Mouse (Mus musculus): ENCODE results near the gene Mlh1. TPM values are rescaled to one million over a fixed set of nuclear protein-coding genes. Genes with fewer than 3 reads are reported as not detected.

Gene Mlh1
- total RNA-seq, 2 experiments from 2014 or later = 27.3 to 30.9 TPM

DNA sequence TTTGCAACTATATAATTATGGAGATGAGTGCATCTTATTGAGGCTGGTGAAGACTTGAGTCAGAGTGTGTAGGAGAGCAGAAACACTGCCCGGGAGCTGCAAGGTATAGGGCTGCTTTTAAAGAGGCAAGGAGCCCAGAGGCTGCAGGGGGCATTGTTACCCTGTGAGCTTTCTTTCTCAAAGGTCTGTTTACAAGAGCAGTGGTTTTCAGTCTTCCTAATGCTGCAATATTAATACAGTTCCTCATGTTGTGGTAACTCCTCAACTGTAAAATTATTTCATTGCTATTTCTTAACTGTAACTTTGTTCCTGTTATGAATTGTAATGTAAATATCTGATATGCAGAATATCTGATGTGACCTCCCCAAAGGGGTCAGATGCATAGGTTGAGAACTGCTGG, 50.0 kb downstream of the Mlh1 start:
- peak; percentile 64 for ATAC-seq (ENCODE audit: poor library complexity, severe bottlenecking)

DNA sequence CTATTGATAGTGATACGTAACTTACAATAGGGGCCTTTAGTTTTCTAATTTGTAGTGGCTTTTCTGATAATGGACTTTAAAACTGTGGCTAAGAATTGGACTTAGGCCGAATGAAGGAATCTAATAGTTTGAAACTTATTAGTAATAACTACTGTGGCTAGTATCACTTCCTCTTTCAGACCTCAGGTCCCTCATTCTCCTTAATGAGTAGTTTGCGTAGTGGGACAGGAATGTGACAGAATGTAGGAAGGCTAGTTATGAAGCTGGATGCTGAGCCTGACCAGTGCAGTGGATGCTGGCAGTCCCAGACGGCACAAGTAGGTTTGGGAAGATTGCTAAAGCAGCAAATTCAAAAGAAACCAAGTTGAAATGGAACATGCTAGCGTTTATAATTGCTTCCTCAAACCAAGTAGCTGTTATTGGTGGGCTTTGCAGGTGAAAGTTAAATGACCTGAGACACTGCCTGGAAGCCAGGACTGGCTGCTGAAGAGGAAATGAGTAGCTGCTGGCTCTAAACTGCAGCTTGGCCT, 51.0 kb downstream of the Mlh1 start:
- peak; percentile 60 for ATAC-seq (ENCODE audit: poor library complexity, severe bottlenecking)

DNA sequence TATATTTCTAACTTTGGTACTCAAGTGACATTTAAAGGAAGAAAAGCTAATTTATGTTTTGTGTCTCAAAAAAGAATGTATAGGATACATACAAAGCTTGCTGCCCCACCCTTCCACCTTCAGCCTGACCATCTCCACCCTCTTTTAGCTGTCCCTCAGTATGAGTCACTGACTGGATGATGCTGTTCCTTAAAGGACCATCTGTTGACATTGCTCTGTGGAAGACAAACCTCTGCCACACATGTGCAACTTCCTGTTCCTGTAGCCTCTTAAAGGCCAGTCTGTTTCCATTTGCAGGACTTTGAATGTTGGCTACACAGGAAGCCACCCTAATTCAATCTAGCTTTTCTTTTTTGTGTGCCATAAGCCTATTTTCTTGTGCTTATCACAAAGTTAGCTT, 55.2 kb downstream of the Mlh1 start:
- peak; percentile 85 for ATAC-seq (ENCODE audit: poor library complexity, severe bottlenecking)

DNA sequence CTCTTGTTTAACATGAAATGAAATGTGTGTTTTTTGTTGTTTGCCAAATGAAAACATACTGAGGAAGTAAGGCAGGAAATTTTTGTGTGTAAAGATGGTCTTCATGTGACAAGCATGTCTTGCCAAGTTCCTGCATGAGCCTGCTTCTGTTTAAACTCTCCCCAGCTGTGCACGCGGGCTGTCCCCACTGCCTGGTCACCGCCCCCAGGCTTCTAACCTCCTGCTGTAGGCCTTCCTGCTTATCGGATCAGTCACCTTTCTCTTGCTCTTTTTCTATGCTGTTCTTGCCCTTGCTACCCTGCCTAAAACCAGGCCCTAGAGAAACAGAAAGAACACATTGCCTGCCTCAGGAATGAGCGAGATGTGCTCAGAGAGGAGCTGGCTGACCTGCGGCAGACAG, 58.1 kb downstream of the Mlh1 start:
- ATAC-seq (ENCODE audit: poor library complexity, severe bottlenecking) = no peak

DNA sequence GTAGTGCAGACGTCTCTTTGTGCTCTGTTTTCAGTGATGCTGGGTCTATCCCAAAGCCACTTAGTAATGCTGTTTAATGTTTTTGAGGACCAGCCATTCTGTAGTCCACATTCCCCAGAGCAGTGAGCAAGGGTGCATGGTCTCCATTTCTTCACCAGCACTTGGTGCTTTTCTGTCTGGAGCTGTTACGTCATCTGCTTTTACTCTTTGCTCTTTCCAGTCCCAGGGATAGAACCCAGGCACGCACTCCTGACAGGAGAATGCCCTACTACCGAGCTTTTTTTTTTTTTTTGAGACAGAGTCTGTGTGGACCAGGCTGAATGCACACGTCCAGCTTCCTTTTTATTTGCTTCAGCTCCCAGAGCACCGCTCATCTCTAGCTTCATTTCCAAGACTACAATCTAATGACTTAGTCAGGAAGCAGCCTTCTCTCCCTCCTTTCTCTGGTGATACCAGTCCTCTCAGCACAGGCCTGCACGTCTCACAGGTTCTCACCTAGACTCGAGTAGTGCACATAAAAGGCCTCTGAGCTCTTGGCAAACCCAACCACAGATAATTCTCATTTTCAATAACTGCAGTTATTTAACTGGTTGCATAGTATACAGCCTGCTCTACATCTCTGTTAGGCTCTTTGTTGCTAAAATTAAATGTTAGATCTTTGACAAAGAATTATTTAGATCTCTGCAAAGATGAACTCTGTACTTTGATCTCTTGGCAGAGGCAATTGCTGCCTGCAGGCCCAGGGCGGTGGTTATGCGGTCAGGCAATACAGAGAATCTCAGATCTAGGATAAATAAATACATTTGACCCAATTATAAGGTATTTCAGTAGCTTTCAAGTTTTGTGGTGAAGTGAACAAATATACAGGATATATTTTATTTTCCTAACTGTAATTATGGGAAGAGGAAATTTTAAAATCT, 60.2 kb downstream of the Mlh1 start:
- ATAC-seq (ENCODE audit: poor library complexity, severe bottlenecking) = no peak

DNA sequence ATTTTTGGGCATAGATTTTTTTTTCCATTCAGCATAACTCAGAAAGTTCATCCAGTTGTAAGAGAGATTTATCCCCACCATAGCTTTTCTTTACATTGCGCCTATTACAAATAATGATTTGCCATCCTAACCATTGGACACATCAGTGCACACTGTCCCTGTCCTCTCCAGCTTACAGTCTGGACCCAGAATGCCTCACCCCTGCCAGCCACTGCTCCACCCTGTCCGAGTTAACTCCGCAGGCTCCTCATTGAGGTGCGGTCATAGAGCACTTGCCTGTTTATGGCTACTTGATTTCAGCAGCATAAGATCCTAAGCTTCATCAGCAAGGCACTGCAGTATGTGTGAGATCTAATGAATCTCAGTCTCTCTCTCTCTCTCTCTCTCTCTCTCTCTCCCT, 61.2 kb downstream of the Mlh1 start:
- ATAC-seq (ENCODE audit: poor library complexity, severe bottlenecking) = no peak

DNA sequence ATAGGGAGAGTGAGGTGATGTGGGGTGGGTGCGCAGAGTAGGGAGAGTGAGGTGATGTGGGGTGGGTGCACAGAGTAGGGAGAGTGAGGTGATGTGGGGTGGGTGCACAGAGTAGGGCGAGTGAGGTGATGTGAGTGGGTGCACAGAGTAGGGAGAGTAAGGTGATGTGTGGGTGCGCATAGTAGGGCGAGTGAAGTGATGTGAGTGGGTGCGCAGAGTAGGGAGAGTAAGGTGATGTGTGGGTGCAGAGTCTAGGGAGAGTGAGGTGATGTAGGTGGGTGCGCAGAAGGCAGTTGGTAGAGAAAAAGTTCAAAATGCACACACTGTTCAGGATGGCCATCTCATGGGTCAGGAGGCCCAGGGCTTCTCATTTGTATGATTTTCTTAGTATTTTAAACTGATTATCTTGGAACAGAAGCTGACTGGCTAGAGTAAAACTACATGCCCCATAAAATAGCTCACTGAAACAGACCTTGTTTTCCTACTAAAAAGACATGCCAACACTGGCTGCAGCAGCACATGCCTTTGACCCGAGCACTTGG, 62.4 kb downstream of the Mlh1 start:
- no peak for ATAC-seq (ENCODE audit: poor library complexity, severe bottlenecking)

DNA sequence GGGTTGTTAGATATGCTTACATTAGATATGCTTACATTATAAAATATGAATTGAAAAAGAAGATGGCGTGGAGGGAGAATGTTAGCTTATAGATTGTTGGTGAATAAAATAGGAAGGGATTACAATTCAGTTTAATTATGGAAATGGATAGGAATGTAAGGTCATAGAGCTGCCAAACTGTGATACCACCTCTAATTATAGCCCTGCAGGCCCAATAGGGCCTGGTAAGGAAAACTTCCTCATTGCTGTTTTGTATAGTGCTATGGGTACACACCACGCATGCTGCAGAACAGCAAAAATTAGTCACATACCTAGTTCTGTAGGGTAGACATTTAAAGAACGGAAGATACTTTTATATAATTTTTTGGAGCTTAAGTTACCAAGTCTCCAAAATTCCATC, 63.4 kb downstream of the Mlh1 start:
- ATAC-seq (ENCODE audit: poor library complexity, severe bottlenecking) = no peak

DNA sequence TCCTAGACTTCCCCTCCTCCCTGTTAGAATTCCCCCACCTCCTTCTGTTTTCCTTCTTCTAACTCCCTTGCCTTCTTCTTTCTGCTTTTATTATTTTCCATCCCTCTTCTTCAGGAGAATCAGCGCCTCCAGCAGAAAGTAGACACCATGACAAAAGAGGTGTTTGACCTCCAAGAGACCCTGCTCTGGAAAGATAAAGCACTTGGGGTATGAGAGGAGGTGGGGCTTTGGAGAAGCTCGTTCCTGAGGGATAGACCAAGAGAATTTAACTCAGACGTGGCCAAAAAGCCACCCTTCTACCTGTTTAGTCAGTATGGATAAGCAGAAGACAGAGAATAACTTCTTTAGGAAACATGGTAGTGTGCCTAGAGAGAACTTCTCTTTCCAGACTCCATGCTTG, 63.9 kb downstream of the Mlh1 start:
- ATAC-seq (ENCODE audit: poor library complexity, severe bottlenecking) = no peak

DNA sequence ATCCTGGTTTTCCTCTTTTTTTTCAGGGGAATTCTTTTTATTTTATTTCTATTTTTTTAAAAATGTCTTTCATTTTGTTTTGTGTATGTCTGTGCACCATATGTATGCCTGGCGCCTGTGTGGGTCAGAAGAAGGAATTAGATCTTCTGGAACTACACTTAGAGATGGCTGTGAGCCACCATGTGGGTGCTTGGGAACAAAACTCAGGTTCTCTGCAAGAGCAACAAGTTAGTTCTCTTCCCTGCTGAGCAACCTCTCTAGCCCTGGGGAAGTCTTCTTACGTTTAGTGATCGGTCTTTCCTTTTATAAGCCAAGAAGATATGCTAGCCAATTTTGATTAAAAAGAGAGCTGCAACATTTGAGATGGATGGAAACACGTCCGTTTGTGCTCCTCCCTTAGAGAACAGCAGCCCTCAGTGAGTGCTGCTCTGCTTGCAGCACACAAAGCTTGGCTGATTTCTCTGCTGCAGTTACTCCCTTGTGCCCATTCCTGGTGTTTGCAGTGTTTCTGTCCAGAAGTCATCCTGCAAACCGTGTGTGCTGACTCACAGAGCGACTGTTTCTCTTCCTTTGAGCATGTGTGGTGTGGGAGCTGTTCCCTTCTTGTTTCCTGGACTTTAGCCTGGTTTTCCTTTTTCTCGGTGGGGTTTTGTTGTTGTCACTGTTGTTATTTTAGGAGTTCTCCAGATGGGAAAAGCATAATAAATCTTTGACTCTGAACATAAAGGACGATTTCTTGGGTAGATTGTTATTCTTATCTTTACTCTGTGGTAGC, 66.8 kb downstream of the Mlh1 start:
- no peak for ATAC-seq (ENCODE audit: poor library complexity, severe bottlenecking)

DNA sequence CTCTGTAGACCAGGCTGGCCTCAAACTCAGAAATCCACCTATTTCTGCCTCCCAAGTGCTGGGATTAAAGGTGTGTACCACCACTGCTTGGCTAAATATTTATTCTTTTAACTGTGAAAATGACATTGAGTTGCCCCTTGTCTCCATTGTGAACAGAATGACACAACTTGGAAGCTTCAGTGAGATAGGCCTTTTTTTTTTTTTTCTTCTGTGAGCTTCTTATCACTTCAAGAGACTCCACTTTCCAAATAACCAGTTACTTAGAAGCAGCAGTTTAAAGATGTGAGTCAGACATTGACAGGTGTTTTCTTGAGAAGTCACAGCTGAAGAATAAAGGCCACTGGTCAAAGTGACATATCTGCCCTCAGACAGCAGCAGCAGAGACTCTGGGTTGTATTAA, 71.4 kb downstream of the Mlh1 start:
- ATAC-seq (ENCODE audit: poor library complexity, severe bottlenecking) = no peak

DNA sequence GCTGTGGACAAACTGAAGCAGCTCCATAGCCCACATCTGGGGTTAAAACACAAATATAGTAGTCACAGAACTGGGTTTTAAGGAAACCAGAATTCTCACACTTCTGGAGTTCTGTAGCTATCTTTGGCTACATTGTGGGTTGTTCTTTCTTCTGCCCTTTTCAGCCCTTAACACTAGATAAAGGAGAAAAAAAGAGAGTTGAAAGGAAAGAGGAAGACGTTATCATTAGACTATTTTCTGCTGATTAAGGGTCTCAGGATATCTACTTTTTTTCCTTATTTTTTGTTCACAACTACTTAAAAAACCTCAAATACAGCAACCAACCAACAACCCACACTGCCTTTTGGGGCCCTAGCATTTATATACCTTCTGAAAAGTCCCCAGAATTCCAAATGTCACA, 73.3 kb downstream of the Mlh1 start:
- ATAC-seq (ENCODE audit: poor library complexity, severe bottlenecking) = no peak

DNA sequence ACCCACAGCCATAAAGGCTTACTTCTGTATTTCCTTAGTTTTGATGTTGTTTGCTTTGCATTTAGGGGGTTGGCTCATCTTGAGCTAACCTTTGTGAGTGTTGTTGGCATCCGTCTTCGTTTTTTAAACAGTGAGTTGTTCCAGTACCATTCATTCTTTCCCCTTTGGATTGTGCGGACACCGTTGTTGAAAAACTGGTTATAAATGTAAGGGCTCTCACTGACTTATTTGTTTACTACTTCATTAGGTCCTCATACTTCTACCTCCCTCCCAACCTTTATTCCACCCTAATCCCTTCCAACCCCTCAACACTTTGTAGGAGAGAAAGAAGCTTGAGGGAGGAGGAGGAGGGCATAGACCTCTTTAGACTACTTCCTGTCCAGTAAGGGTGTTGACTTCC, 73.9 kb downstream of the Mlh1 start:
- ATAC-seq (ENCODE audit: poor library complexity, severe bottlenecking) = no peak

DNA sequence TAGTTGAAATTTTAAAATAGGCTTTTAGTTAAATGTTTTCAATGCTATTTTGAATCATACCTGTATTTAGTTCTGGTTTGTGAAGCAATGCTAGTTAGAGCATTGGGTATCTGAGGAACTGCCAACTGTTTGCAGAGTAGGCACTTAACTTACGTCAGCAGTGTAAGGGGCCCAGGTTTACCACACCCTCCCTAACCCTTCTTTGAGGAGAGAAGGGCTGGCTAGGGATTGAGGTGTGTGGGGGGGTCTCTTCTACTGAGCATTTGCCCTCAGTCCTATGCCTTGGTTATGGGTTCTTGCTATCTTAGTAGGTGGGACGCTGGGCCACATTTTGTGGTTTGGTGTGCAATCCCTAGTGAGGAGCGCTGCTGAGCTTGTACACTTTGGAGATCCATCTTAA, 74.5 kb downstream of the Mlh1 start:
- ATAC-seq (ENCODE audit: poor library complexity, severe bottlenecking) = no peak

DNA sequence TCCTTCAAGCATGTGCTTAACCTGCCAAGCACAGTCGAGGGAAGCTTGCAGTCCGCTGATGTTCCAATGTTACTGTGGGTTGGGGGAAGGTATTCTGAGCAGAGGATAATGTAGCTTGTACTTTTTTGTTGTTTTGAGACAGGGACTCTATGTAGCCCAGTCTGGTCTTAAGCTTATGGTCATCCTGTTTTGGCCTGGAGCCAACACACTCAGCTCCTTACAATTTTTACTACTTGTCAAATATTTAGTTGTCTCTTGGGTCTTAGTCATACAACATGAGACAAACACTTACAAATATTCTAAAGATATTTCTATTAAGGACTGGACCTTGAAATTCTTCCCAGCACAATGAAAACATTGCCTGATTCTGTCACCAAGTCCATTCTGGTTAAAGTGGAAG, 78.4 kb downstream of the Mlh1 start:
- ATAC-seq (ENCODE audit: poor library complexity, severe bottlenecking) = no peak

DNA sequence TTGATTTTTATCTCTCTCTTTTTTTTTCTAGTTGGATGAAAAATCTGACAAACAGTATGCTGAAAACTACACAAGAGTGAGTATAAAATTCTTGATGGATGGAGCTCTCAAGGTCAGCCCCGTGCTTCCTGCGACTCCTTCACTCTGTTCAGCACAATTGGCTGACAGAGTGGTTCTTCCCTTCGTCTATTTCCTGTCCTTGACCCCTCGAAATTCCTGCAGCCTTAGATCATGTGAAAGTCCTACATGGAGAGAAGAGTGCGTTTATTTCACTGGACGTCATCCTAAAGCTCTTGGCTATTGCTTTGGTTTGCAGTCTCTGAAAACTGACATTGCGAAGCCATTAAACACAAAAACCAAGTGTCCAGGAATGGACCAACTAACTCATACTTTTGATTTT, 82.9 kb downstream of the Mlh1 start:
- ATAC-seq (ENCODE audit: poor library complexity, severe bottlenecking) = no peak

DNA sequence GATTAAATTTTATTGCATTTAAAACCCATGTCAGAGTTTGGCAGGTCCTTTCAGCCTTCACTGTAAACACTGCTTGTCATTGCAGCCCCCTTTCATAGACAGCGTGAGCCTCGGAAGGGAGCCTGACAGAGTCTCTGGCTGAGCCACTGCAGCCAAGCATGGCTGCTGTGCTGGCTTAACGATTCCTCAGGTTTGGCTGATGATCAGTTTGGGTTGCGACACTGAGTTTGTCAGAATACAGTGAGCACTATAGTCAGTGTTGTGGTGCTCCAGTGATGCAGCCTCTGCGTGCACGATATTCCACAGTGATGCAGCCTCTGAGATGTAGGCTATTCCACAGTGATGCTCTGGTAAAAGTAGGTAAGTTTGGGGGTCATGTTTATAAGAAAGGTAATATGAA, 84.7 kb downstream of the Mlh1 start:
- no peak for ATAC-seq (ENCODE audit: poor library complexity, severe bottlenecking)

DNA sequence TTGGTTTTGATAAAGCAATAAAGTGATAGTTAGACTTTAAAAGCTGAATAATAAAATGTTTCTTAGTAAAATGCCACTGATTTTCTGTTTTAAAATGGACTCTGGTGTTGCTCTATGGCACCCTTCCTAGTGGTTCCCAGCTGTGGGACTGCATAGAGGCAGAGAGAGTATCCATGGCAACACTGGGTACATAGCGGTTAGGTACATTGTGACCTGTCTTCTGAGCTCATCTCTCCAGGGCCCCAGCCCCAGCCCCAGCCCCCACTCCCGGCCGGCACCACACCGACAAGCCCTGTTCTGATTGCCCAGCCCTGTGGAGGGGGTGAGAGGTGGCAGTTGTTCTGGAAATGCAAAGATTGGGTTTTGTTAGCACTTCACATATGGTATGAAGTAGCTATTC, 86.7 kb downstream of the Mlh1 start:
- no peak for ATAC-seq (ENCODE audit: poor library complexity, severe bottlenecking)

DNA sequence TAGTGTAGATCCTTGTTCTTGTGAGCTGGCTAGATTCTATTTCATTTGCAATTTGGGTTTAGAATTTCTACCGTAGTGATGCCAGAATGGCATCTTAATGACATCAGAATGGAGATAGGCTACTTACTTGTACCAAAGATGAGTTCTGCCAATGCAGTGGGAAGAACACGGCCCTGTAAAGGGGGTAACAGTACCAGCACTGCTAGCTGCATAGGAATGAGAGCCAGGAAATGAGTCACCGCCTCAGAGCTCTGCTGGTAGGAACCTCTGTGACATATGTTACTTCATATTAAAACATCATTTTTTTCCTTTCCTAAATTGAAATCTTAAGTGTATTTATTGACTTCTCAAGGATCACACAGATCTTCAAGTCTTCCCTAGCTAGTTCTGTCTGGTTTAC, 89.4 kb downstream of the Mlh1 start:
- no peak for ATAC-seq (ENCODE audit: poor library complexity, severe bottlenecking)

DNA sequence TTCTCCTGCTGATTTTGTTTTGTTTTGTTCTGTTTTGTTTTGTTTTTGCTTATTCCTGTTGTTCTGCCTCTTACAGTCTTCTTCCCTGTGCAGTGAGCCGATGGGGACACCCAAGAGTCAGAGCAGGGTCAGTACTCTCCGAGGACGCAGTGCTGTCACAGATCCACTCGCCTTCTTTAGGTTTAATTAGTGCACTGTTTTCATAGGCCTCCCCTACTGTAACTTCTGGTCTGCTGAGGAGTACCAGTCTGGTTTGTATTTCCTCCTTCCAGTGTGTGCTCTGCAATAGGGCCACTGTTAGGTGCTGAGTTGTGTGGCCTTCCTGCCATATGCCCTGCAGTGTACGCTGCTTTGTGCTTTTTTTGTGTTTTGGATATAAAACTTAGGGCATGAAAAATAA, 92.6 kb downstream of the Mlh1 start:
- no peak for ATAC-seq (ENCODE audit: poor library complexity, severe bottlenecking)

All from megakaryocyte, adult 5-6 weeks (primary cell).